Mouse (Mus musculus): ENCODE results near the gene Zbtb24. TPM values are rescaled to one million over a fixed set of nuclear protein-coding genes. Genes with fewer than 3 reads are reported as not detected.

Gene Zbtb24
- polyA plus RNA-seq, 1 experiment from 2014 or later: 16.9 TPM

- no peaks in the 10 kb centered on the region for H3K9me3 ChIP-seq (ENCODE audit: control insufficient read depth, low read length)
- no peak overlapping the region for H3K4me3 ChIP-seq (ENCODE audit: low read depth, low read length)
- H3K9ac ChIP-seq (replicated peaks; ENCODE audit: low read depth, low read length): no peak overlapping the region
- no peak for ATAC-seq (ENCODE audit: low read depth)
- no peak overlapping the region for H3K27ac ChIP-seq (ENCODE audit: low read depth, low read length)
- 82% methylated on average over 1 of the region's 1 CpGs for WGBS
- no peak overlapping the region for H3K4me2 ChIP-seq (ENCODE audit: low read depth, low read length)
- peaks cover 18% of the 10 kb centered on the region for H3K4me1 ChIP-seq (ENCODE audit: control insufficient read depth, insufficient read depth, low read length)
- H3K36me3 ChIP-seq (ENCODE audit: control insufficient read depth, insufficient read depth, low read length): no peaks in the 10 kb centered on the region
- no peaks in the 10 kb centered on the region for H3K27me3 ChIP-seq (ENCODE audit: control insufficient read depth, insufficient read depth, low read length)
Measured at GRCm38 (mm10) chr10:41474981-41475391, 24.8 kb downstream of the Zbtb24 start.

- whole genome bisulfite sequencing: 1% methylated on average over 35 of the region's 35 CpGs
- peak; percentile 72 for ATAC-seq (ENCODE audit: low read depth)
- Histone ChIP-seq H3K4me1 (ENCODE audit: control insufficient read depth, insufficient read depth, low read length) (peaks cover 18% of the 10 kb centered on the region), H3K9ac (replicated peaks; ENCODE audit: low read depth, low read length) (peak within 1 kb of the TSS; percentile 65), H3K9me3 (ENCODE audit: control insufficient read depth, low read length) (no peaks in the 10 kb centered on the region), H3K27ac (ENCODE audit: low read depth, low read length) (peak within 1 kb of the TSS; percentile 67), H3K4me2 (ENCODE audit: low read depth, low read length) (peak within 1 kb of the TSS; percentile 70), H3K4me3 (ENCODE audit: low read depth, low read length) (peak within 1 kb of the TSS; percentile 44), H3K36me3 (ENCODE audit: control insufficient read depth, insufficient read depth, low read length) (no peaks in the 10 kb centered on the region), H3K27me3 (ENCODE audit: control insufficient read depth, insufficient read depth, low read length) (no peaks in the 10 kb centered on the region)
Measured at GRCm38 (mm10) chr10:41476171-41477017, 26.2 kb downstream of the Zbtb24 start, which contains the start of gene Mical1. Mical1 (plus strand) TSS chr10:41476314.

DNA sequence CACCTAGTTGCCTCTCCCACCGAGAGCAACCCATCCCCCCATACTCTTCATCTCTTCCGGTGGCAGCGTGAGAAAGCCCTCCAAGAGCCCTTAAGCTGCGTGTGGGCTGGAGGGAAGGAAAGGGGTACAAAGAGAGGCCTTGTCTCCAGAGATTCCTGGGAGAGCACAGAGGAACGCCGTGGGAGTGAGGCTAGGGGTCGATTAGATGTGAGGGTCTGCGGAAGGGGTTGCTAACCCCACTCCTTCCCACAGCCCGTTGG is 26.8 kb downstream of the Zbtb24 start:
- Histone ChIP-seq H3K27ac (ENCODE audit: low read depth, low read length) (peak overlapping the region; percentile 67), H3K4me1 (ENCODE audit: control insufficient read depth, insufficient read depth, low read length) (peaks cover 18% of the 10 kb centered on the region), H3K36me3 (ENCODE audit: control insufficient read depth, insufficient read depth, low read length) (no peaks in the 10 kb centered on the region), H3K4me2 (ENCODE audit: low read depth, low read length) (peak overlapping the region; percentile 70), H3K9ac (replicated peaks; ENCODE audit: low read depth, low read length) (peak overlapping the region; percentile 65), H3K9me3 (ENCODE audit: control insufficient read depth, low read length) (no peaks in the 10 kb centered on the region), H3K27me3 (ENCODE audit: control insufficient read depth, insufficient read depth, low read length) (no peaks in the 10 kb centered on the region), H3K4me3 (ENCODE audit: low read depth, low read length) (peak overlapping the region; percentile 44)
- WGBS: 0% methylated on average over 9 of the region's 9 CpGs
- ATAC-seq (ENCODE audit: low read depth): peak; percentile 35

- Histone ChIP-seq H3K4me2 (ENCODE audit: low read depth, low read length) (peak overlapping the region; percentile 70), H3K4me3 (ENCODE audit: low read depth, low read length) (peak overlapping the region; percentile 44), H3K27ac (ENCODE audit: low read depth, low read length) (peak overlapping the region; percentile 67), H3K9me3 (ENCODE audit: control insufficient read depth, low read length) (no peaks in the 10 kb centered on the region), H3K9ac (replicated peaks; ENCODE audit: low read depth, low read length) (peak overlapping the region; percentile 65), H3K4me1 (ENCODE audit: control insufficient read depth, insufficient read depth, low read length) (peaks cover 18% of the 10 kb centered on the region), H3K36me3 (ENCODE audit: control insufficient read depth, insufficient read depth, low read length) (no peaks in the 10 kb centered on the region), H3K27me3 (ENCODE audit: control insufficient read depth, insufficient read depth, low read length) (no peaks in the 10 kb centered on the region)
- ATAC-seq (ENCODE audit: low read depth): peak; percentile 77
- 2% methylated on average over 20 of the region's 20 CpGs for WGBS
Measured at GRCm38 (mm10) chr10:41477278-41478181, 27.3 kb downstream of the Zbtb24 start.

DNA sequence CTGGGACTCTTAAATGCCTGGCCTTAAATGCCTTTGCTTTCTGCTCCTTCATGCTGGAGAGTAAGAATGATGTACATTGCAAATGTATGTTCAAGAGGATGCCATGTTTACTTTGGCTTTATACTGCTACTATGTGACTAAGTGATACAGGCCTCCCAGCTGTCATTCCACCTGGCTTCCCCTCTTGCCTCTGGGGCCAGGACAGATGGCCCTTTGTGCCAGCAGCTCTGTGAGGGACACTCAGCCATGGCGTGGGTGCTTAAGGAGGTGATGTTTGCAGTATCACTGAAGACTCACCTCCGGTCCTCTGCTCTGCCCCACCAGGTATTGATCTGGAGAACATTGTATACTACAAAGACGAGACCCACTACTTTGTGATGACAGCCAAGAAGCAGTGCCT is 29.8 kb downstream of the Zbtb24 start:
- ATAC-seq (ENCODE audit: low read depth): no peak
- Histone ChIP-seq H3K27me3 (ENCODE audit: control insufficient read depth, insufficient read depth, low read length) (no peaks in the 10 kb centered on the region), H3K4me2 (ENCODE audit: low read depth, low read length) (no peak overlapping the region), H3K4me1 (ENCODE audit: control insufficient read depth, insufficient read depth, low read length) (peaks cover 18% of the 10 kb centered on the region), H3K36me3 (ENCODE audit: control insufficient read depth, insufficient read depth, low read length) (peaks cover 3% of the 10 kb centered on the region; the same call in 1 of the 2 replicates), H3K9me3 (ENCODE audit: control insufficient read depth, low read length) (no peaks in the 10 kb centered on the region), H3K4me3 (ENCODE audit: low read depth, low read length) (no peak overlapping the region), H3K9ac (replicated peaks; ENCODE audit: low read depth, low read length) (no peak overlapping the region), H3K27ac (ENCODE audit: low read depth, low read length) (no peak overlapping the region)
- 84% methylated on average over 3 of the region's 3 CpGs for WGBS

DNA sequence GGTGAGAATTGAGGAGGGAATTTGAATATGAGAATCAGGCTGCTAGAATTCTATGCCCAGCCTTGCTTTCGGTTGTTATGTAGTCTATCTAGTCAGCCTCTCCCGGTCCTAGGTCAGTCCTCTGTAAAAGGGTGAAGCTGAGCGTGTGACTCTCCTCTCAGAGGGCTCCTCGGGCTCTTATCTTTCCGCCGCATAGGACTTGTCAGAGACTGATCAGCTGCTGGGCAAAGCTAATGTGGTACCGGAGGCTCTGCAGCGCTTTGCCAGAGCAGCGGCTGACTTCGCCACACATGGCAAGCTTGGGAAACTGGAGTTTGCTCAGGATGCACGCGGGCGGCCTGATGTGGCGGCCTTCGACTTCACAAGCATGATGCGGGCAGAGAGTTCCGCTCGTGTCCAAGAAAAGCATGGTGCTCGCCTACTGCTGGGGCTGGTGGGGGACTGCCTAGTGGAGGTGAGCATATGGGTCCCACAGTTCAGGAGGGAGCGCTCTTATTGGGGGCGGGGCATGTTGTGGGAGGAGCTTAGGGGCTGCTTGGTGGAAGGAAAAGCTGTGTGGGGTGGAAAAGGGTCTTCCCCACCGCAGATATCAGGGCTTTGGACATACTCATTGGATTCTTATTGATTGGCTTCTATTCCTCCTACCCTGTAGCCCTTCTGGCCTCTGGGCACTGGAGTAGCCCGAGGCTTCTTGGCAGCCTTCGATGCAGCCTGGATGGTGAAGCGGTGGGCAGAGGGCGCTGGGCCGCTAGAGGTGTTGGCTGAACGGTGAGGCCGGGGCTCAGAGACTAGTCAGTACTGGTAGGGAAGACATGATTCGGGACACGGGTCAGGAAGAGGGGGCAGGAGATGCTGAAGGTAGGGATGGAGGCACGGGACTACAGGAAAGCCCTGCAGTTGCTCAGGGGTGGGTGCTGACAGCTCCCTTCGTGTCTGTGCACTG is 31.0 kb downstream of the Zbtb24 start:
- Histone ChIP-seq H3K4me1 (ENCODE audit: control insufficient read depth, insufficient read depth, low read length) (peaks cover 13% of the 10 kb centered on the region; the same call in 1 of the 2 replicates), H3K36me3 (ENCODE audit: control insufficient read depth, insufficient read depth, low read length) (peaks cover 7% of the 10 kb centered on the region), H3K27ac (ENCODE audit: low read depth, low read length) (no peak overlapping the region), H3K27me3 (ENCODE audit: control insufficient read depth, insufficient read depth, low read length) (no peaks in the 10 kb centered on the region), H3K4me3 (ENCODE audit: low read depth, low read length) (no peak overlapping the region), H3K9me3 (ENCODE audit: control insufficient read depth, low read length) (no peaks in the 10 kb centered on the region), H3K4me2 (ENCODE audit: low read depth, low read length) (no peak overlapping the region), H3K9ac (replicated peaks; ENCODE audit: low read depth, low read length) (no peak overlapping the region)
- no peak for ATAC-seq (ENCODE audit: low read depth)
- 72% methylated on average over 33 of the region's 33 CpGs for WGBS

DNA sequence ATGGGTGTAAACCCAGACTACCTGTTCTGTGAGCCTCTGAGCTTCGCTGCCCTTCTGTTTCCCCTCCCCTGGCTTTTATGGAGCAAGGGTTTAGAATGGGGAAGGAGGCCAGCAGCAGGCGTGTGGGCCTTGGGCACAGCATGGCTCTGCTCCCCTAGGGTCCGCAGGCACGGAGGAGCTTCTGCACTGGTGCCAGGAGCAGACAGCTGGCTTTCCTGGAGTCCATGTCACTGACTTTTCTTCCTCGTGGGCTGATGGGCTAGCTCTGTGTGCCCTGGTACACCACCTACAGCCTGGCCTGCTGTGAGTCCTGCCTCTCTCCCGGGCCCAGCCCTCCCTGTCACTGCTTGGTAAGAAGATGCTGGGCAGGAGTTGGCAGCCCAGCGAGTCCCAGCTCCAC is 32.3 kb downstream of the Zbtb24 start:
- Histone ChIP-seq H3K27me3 (ENCODE audit: control insufficient read depth, insufficient read depth, low read length) (no peaks in the 10 kb centered on the region), H3K4me2 (ENCODE audit: low read depth, low read length) (no peak overlapping the region), H3K9ac (replicated peaks; ENCODE audit: low read depth, low read length) (no peak overlapping the region), H3K4me1 (ENCODE audit: control insufficient read depth, insufficient read depth, low read length) (peaks cover 6% of the 10 kb centered on the region; the same call in 1 of the 2 replicates), H3K4me3 (ENCODE audit: low read depth, low read length) (no peak overlapping the region), H3K27ac (ENCODE audit: low read depth, low read length) (no peak overlapping the region), H3K9me3 (ENCODE audit: control insufficient read depth, low read length) (no peaks in the 10 kb centered on the region), H3K36me3 (ENCODE audit: control insufficient read depth, insufficient read depth, low read length) (peaks cover 13% of the 10 kb centered on the region)
- WGBS: 72% methylated on average over 7 of the region's 7 CpGs
- no peak for ATAC-seq (ENCODE audit: low read depth)

DNA sequence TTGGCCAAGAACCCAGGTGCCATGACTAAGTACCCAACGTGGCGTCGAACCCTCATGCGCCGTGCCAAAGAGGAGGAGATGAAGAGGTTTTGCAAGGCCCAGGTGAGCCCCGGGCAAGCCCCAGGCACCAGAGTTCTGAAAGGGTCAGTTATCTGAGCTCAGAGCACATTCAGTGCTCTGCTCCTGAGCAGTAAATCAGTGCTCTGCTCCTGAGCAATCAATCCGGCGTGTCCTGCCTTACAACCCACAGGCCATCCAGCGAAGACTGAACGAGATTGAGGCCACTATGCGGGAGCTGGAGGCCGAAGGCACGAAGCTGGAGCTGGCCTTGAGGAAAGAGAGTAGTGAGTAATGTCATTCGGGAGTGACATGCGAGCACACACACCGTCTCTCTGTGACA is 35.6 kb downstream of the Zbtb24 start:
- Histone ChIP-seq H3K4me3 (ENCODE audit: low read depth, low read length) (no peak overlapping the region), H3K9me3 (ENCODE audit: control insufficient read depth, low read length) (no peaks in the 10 kb centered on the region), H3K4me1 (ENCODE audit: control insufficient read depth, insufficient read depth, low read length) (no peaks in the 10 kb centered on the region; the same call in 1 of the 2 replicates), H3K27me3 (ENCODE audit: control insufficient read depth, insufficient read depth, low read length) (no peaks in the 10 kb centered on the region), H3K27ac (ENCODE audit: low read depth, low read length) (no peak overlapping the region), H3K4me2 (ENCODE audit: low read depth, low read length) (no peak overlapping the region), H3K36me3 (ENCODE audit: control insufficient read depth, insufficient read depth, low read length) (peaks cover 15% of the 10 kb centered on the region), H3K9ac (replicated peaks; ENCODE audit: low read depth, low read length) (no peak overlapping the region)
- ATAC-seq (ENCODE audit: low read depth): no peak
- WGBS: 91% methylated on average over 16 of the region's 16 CpGs

Measured in neural tube, embryonic 14.5 days (tissue).